Mouse (Mus musculus): ENCODE data around the gene Tbx18. TPM values are rescaled to one million over a fixed set of nuclear protein-coding genes. Genes with fewer than 3 reads are reported as not detected.

Gene Tbx18
- polyA plus RNA-seq, 1 experiment from 2014 or later: 16.7 TPM

- WGBS (ENCODE audit: insufficient replicate concordance): 63% methylated on average over 11 of the region's 11 CpGs
- H3K9me3 ChIP-seq (replicated peaks; ENCODE audit: control insufficient read depth, low read length): no peaks in the 10 kb centered on the region
- no peak overlapping the region for H3K9ac ChIP-seq (ENCODE audit: low read depth, low read length)
- H3K36me3 ChIP-seq (ENCODE audit: control insufficient read depth, insufficient read depth, low read length): no peaks in the 10 kb centered on the region
- peaks cover 2% of the 10 kb centered on the region; the same call in 1 of the 2 replicates for H3K4me1 ChIP-seq (ENCODE audit: control insufficient read depth, insufficient read depth, low read length)
- no peak overlapping the region for H3K27ac ChIP-seq (ENCODE audit: low read depth, low read length)
- no peak overlapping the region for H3K4me3 ChIP-seq (ENCODE audit: low read depth, low read length)
- H3K27me3 ChIP-seq (ENCODE audit: control insufficient read depth, insufficient read depth, low read length): no peaks in the 10 kb centered on the region
- no peak for ATAC-seq (replicated peaks; ENCODE audit: insufficient number of reproducible peaks, low FRiP score, low TSS enrichment)
- no peak overlapping the region for H3K4me2 ChIP-seq
These were observed 48.8 kb downstream of the Tbx18 start for GRCm38 (mm10) chr9:87682247-87682646.

Measured in heart, embryonic 11.5 days (tissue).